Mouse (Mus musculus) forebrain, embryonic 12.5 days (tissue): ENCODE measurements around the gene Slc25a35. TPM values are rescaled to one million over a fixed set of nuclear protein-coding genes. Genes with fewer than 3 reads are reported as not detected.
"Not testable (repeated sequence)": the region's sequence is repeated elsewhere in the genome, so short reads cannot be mapped to it uniquely, and the experiment has no call there.

Source experiments
- ATAC-seq: fragments of 200-750 bp; cut with Nextera tagmentation; 2 replicates; pipeline ENCODE4 v1.8.0; 2017; ENCODE audit warnings: moderate TSS enrichment; ENCODE audit not compliant: low FRiP score
- H3K27ac ChIP-seq: fragments of 300-500 bp; sonication (generic); 2 replicates; pipeline ENCODE4 v1.5.1; 2016; ENCODE audit warnings: mild to moderate bottlenecking
- H3K27me3 ChIP-seq: fragments of 300-500 bp; sonication (generic); 2 replicates; pipeline ENCODE4 v1.6.1; 2016; ENCODE audit warnings: mild to moderate bottlenecking
- H3K36me3 ChIP-seq: fragments of 300-500 bp; sonication (generic); replicated peaks from 2 replicates; pipeline ENCODE4 v1.6.1; 2016; ENCODE audit warnings: mild to moderate bottlenecking
- H3K4me1 ChIP-seq: fragments of 300-500 bp; sonication (generic); 2 replicates; pipeline ENCODE4 v1.6.1; 2016
- H3K4me2 ChIP-seq: fragments of 300-500 bp; sonication (generic); 2 replicates; pipeline ENCODE4 v1.6.1; 2016; ENCODE audit warnings: mild to moderate bottlenecking, moderate library complexity
- H3K4me3 ChIP-seq: fragments of 300-500 bp; sonication (generic); replicated peaks from 2 replicates; pipeline ENCODE4 v1.5.1; 2016; ENCODE audit warnings: mild to moderate bottlenecking
- H3K9ac ChIP-seq: fragments of 300-500 bp; sonication (generic); 2 replicates; pipeline ENCODE4 v1.6.1; 2016; ENCODE audit warnings: mild to moderate bottlenecking
- H3K9me3 ChIP-seq: fragments of 300-500 bp; sonication (generic); 2 replicates; pipeline ENCODE4 v1.6.1; 2016
- WGBS: fragments of 180-500 bp; shearing (Covaris S2); methylation state at CpG from one replicate; pipeline ENCODE4 v1.1.7; 2016; 5-methylcytosine and 5-hydroxymethylcytosine counted together
- polyA plus RNA-seq: library from polyadenylated mRNA; unstranded; fragments of >200 nt; fragmentation: Nextera tagmentation; extraction: Ambion mirVana; gene quantifications from 2 replicates; pipeline ENCODE4 v1.2.1, GENCODE M21; 2016

Slc25a35 gene
- polyA plus RNA-seq, 1 experiment from 2014 or later, result 2.1 TPM

DNA sequence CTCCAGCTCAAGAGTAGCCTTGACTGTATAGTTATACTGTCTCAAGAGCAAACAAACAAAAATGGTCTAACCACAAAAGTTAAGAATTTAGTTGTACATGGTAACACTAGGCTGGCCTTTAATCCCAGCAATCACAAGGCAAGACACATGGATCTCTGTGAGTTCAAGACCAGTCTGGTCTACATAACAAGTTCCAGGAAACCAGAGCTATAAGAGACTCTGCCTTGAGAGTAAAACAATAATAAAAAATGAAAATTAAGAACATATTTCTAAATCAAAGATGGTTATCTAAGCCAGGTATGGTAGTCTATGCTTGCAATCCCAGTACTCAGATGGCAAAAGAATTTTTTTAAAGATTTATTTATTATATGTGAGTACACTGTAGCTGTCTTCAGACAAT, 2.9 kb upstream of the Slc25a35 start:
- H3K4me3 ChIP-seq, result no peak overlapping the region
- no peaks in the 10 kb centered on the region for H3K36me3 ChIP-seq
- no peak overlapping the region for H3K4me2 ChIP-seq
- no peaks in the 10 kb centered on the region for H3K9me3 ChIP-seq
- no peak overlapping the region for H3K27ac ChIP-seq
- H3K4me1 ChIP-seq, result peaks cover 13% of the 10 kb centered on the region
- H3K27me3 ChIP-seq, result peaks cover 16% of the 10 kb centered on the region
- no peak for ATAC-seq
- H3K9ac ChIP-seq, result no peak overlapping the region

- Histone ChIP-seq H3K4me1 (peaks cover 13% of the 10 kb centered on the region), H3K27ac (no peak overlapping the region), H3K9me3 (no peaks in the 10 kb centered on the region), H3K4me3 (no peak overlapping the region), H3K4me2 (no peak overlapping the region), H3K9ac (no peak overlapping the region), H3K27me3 (peaks cover 16% of the 10 kb centered on the region), H3K36me3 (no peaks in the 10 kb centered on the region)
- WGBS, result 31% methylated on average over 3 of the region's 3 CpGs
- ATAC-seq, result no peak
Observed at GRCm38 (mm10) chr11:68965845-68966244, 2.1 kb upstream of the Slc25a35 start.

DNA sequence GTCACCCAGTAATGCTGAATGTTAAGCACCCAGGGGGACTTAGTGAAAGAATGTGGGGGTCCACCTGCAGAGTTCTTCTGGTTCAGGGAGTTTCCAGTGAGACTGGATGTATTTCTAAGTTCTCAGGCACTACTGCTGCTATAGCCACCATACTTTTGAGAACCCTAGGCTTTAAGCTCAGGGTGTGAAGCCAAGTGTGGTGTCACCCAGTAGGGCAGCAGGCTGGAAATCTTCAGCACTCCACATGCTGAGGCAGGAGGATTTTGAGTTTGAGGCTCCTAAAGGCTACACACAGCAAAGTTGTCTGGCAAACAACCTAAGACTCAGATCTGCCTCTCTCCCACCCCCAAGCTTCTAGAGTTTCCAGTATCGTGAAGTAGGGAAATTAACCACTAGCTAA, 1.4 kb upstream of the Slc25a35 start:
- H3K4me3 ChIP-seq, result no peak overlapping the region
- H3K9me3 ChIP-seq, result no peaks in the 10 kb centered on the region
- peaks cover 16% of the 10 kb centered on the region for H3K27me3 ChIP-seq
- no peak overlapping the region for H3K4me2 ChIP-seq
- H3K4me1 ChIP-seq, result peaks cover 13% of the 10 kb centered on the region
- WGBS, result 51% methylated on average over 1 of the region's 1 CpGs
- no peak overlapping the region for H3K27ac ChIP-seq
- H3K9ac ChIP-seq, result no peak overlapping the region
- ATAC-seq, result no peak
- H3K36me3 ChIP-seq, result no peaks in the 10 kb centered on the region

DNA sequence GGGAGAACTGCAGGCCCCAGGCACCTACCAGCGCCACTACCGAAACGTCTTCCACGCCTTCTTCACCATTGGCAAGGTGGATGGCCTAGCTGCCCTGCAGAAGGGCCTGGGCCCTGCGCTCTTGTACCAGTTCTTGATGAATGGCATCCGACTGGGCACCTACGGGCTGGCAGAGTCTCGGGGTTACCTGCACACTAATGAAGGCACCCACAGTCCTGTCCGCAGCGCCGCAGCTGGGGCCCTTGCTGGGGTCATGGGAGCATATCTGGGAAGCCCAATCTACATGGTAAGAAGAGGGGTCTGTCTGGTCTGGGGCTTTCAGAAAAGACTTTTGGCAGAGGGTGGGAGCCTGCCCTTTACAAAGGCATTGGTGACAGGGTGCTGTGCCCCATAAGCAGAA, 821 bp downstream of the Slc25a35 start:
- no peaks in the 10 kb centered on the region for H3K9me3 ChIP-seq
- H3K9ac ChIP-seq, result no peak overlapping the region
- ATAC-seq, result no peak
- H3K27me3 ChIP-seq, result peaks cover 8% of the 10 kb centered on the region
- no peak overlapping the region for H3K27ac ChIP-seq
- peaks cover 20% of the 10 kb centered on the region for H3K4me1 ChIP-seq
- peak overlapping the region; percentile 92; the same call in 1 of the 2 replicates for H3K4me2 ChIP-seq
- peak overlapping the region; percentile 60; the same call in 1 of the 2 replicates for H3K4me3 ChIP-seq
- H3K36me3 ChIP-seq, result no peaks in the 10 kb centered on the region
- WGBS, result 83% methylated on average over 11 of the region's 11 CpGs

- Histone ChIP-seq H3K4me2 (no peak overlapping the region), H3K4me3 (no peak overlapping the region), H3K36me3 (no peaks in the 10 kb centered on the region), H3K4me1 (peaks cover 23% of the 10 kb centered on the region), H3K27me3 (peaks cover 8% of the 10 kb centered on the region), H3K9ac (no peak overlapping the region), H3K27ac (no peak overlapping the region), H3K9me3 (no peaks in the 10 kb centered on the region)
- WGBS, result 75% methylated on average over 4 of the region's 4 CpGs
- ATAC-seq, result no peak
Observed at GRCm38 (mm10) chr11:68970232-68970631, 2.3 kb downstream of the Slc25a35 start.

- peaks cover 13% of the 10 kb centered on the region for H3K4me1 ChIP-seq
- peak overlapping the region; percentile 43 for H3K4me3 ChIP-seq
- not testable (repeated sequence) for H3K36me3 ChIP-seq, H3K27ac ChIP-seq, H3K9me3 ChIP-seq
- under 1% methylated on average over 38 of the region's 38 CpGs for WGBS
- ATAC-seq, result peak; percentile 93
- H3K9ac ChIP-seq, result peak overlapping the region; percentile 54
- H3K4me2 ChIP-seq, result peak overlapping the region; percentile 62
- peaks cover 11% of the 10 kb centered on the region; the same call in 1 of the 2 replicates for H3K27me3 ChIP-seq
Observed at GRCm38 (mm10) chr11:68973250-68974058, 5.5 kb downstream of the Slc25a35 start.

DNA sequence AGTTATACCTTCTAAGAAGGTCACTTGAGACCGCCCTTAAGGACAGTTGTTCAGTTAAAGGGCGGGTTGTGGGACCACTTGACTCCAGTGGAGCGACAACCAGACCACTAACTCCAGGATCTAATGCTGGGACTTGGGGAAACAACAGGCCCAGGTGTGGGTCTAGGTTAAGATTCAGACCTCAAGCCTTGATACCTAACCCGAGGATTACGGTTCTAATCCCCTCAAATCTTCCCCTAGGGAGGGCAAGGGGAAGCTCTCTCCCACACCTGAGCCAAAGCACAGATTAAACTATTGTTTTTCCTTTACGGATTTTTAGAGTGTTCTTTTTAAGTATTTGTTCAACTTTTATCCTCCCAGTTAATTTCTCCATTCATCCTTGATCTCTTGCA, 6.1 kb downstream of the Slc25a35 start:
- peaks cover 6% of the 10 kb centered on the region; the same call in 1 of the 2 replicates for H3K27me3 ChIP-seq
- H3K4me2 ChIP-seq, result peak overlapping the region; percentile 62
- WGBS, result 29% methylated on average over 6 of the region's 6 CpGs
- no peaks in the 10 kb centered on the region for H3K9me3 ChIP-seq
- H3K9ac ChIP-seq, result no peak overlapping the region; the same call in 1 of the 2 replicates
- peak overlapping the region; percentile 43 for H3K4me3 ChIP-seq
- no peak overlapping the region for H3K27ac ChIP-seq
- H3K36me3 ChIP-seq, result no peaks in the 10 kb centered on the region
- ATAC-seq, result no peak
- H3K4me1 ChIP-seq, result peaks cover 10% of the 10 kb centered on the region

- WGBS, result 85% methylated on average over 7 of the region's 7 CpGs
- peak within 1 kb of the TSS; percentile 62 for H3K4me2 ChIP-seq
- no peak for ATAC-seq
- no peak within 1 kb of the TSS for H3K27ac ChIP-seq
- peaks cover 6% of the 10 kb centered on the region; the same call in 1 of the 2 replicates for H3K27me3 ChIP-seq
- H3K9me3 ChIP-seq, result no peaks in the 10 kb centered on the region
- H3K36me3 ChIP-seq, result no peaks in the 10 kb centered on the region
- peak within 1 kb of the TSS; percentile 43 for H3K4me3 ChIP-seq
- H3K4me1 ChIP-seq, result peaks cover 10% of the 10 kb centered on the region
- no peak within 1 kb of the TSS; the same call in 1 of the 2 replicates for H3K9ac ChIP-seq
Observed at GRCm38 (mm10) chr11:68975085-68975484, 7.2 kb downstream of the Slc25a35 start, which contains the start of gene Rangrf. Rangrf (minus strand) TSS chr11:68975185.

- H3K4me1 ChIP-seq, result peaks cover 10% of the 10 kb centered on the region
- H3K4me2 ChIP-seq, result no peak overlapping the region
- H3K36me3 ChIP-seq, result no peaks in the 10 kb centered on the region
- WGBS, result 82% methylated on average over 1 of the region's 1 CpGs
- H3K27me3 ChIP-seq, result peaks cover 6% of the 10 kb centered on the region; the same call in 1 of the 2 replicates
- ATAC-seq, result no peak
- H3K27ac ChIP-seq, result no peak overlapping the region
- no peak overlapping the region for H3K4me3 ChIP-seq
- no peak overlapping the region for H3K9ac ChIP-seq
- no peaks in the 10 kb centered on the region for H3K9me3 ChIP-seq
Observed at GRCm38 (mm10) chr11:68975601-68976000, 7.7 kb downstream of the Slc25a35 start.

DNA sequence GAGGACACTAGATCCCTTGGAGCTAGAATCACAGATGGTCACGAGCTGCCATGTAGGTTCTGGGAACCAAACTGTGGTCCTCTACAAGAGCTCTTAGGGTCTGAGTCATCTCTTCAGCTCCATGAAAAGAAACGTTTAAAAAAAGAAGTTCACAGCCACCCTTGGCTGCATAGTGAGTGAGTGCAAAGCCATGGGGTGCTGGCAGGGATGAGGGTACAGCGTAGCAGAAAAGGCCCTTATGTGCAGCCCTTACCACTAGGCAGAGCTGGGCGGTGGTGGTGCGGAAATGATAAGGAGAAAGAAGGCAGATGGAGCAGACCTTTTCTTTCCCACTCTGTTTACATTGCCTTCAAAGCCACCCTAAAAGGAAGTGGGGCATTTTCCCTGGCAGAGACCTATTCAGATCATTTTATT, 11.4 kb downstream of the Slc25a35 start:
- Histone ChIP-seq H3K4me1 (no peaks in the 10 kb centered on the region), H3K27ac (no peak overlapping the region), H3K36me3 (no peaks in the 10 kb centered on the region), H3K9me3 (no peaks in the 10 kb centered on the region), H3K27me3 (peaks cover 6% of the 10 kb centered on the region; the same call in 1 of the 2 replicates), H3K4me3 (no peak overlapping the region), H3K4me2 (no peak overlapping the region), H3K9ac (no peak overlapping the region)
- WGBS, result 61% methylated on average over 5 of the region's 5 CpGs
- ATAC-seq, result no peak

DNA sequence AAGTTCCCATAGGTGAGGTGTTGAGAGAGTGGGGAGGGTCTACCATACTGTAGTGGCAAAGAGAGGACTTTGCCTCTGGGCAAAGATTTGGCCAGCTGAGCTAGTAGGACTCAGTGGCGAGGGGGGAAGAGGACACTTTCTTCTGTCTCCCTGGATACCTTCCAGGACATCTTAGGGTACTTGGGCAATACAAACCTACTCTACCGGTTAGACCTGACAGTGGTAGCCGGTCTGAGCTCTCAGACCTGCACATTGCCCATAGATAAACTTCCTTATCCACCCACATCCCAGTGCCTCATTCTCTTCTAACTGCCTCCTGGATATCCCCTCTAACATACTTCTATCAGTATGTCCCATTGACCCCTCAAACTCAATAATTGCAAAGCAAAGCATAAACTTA, 13.0 kb downstream of the Slc25a35 start:
- no peak overlapping the region for H3K27ac ChIP-seq
- no peaks in the 10 kb centered on the region for H3K4me1 ChIP-seq
- H3K27me3 ChIP-seq, result 0 out of 2 replicates have a peak, but pooled peaks cover under 1% of the 10 kb centered on the region
- no peak overlapping the region for H3K9ac ChIP-seq
- 77% methylated on average over 3 of the region's 3 CpGs for WGBS
- peaks cover 6% of the 10 kb centered on the region; the same call in 1 of the 2 replicates for H3K36me3 ChIP-seq
- no peak for ATAC-seq
- H3K4me2 ChIP-seq, result no peak overlapping the region
- no peak overlapping the region for H3K4me3 ChIP-seq
- no peaks in the 10 kb centered on the region for H3K9me3 ChIP-seq

DNA sequence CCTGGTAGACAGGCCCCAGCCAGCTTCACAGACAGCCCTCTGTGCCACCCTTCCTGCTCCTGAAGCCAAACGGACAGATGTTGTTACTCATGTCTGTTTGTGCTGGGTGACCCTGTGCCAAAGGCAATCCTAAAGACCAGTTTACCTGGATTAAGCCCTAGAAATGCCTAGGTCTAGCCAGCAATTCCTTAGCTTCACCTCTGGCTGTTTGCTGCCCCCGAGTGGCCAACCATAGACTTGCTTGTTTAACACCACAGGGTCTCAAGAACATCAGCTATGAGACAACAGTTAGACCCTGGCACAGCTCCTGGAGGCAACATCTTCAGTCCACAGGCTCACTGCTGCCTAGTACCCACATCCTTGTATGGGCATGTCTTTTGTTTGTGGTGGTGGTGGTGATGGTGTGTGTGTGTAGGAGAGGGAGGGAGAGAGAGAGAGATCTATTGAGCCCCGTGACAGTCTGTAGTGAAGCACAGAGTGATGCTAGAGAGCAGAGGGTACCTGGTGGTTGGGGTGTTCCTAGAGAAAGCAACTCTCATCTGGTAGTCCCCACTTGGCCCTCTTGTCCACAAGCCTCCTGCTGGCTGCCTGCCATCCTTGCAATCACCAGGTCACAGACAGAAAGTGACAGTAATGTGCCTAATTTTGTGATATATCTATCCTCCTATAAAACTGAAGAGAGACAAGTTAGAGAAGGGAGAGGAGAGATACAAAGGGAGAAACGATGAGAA, 14.9 kb downstream of the Slc25a35 start:
- no peaks in the 10 kb centered on the region for H3K4me1 ChIP-seq
- peaks cover 20% of the 10 kb centered on the region for H3K36me3 ChIP-seq
- no peak overlapping the region for H3K9ac ChIP-seq
- H3K4me2 ChIP-seq, result no peak overlapping the region
- WGBS, result 33% methylated on average over 4 of the region's 4 CpGs
- 0 out of 2 replicates have a peak, but pooled peaks have one; percentile 60 for ATAC-seq
- no peaks in the 10 kb centered on the region for H3K27me3 ChIP-seq
- no peak overlapping the region for H3K27ac ChIP-seq
- no peaks in the 10 kb centered on the region for H3K9me3 ChIP-seq
- H3K4me3 ChIP-seq, result no peak overlapping the region
